Mouse (Mus musculus) intestine, embryonic 14.5 days (tissue): ENCODE data around the gene Agpat3. TPM values are rescaled to one million over a fixed set of nuclear protein-coding genes. Genes with fewer than 3 reads are reported as not detected.
A peak's percentile ranks its signal among the peaks of the same experiment; 100 is the strongest.

Experiments used
- ATAC-seq: fragments of 200-750 bp; cut with Nextera tagmentation; replicated peaks from 2 replicates; pipeline ENCODE4 v1.8.0; 2017; ENCODE audit warnings: low read depth, moderate number of reproducible peaks, moderate TSS enrichment, moderate library complexity; ENCODE audit not compliant: low FRiP score, low TSS enrichment
- DNase-seq: peaks from one replicate; pipeline ENCODE4 v3.0.0-alpha.2; 2018; ENCODE audit warnings: low spot score
- H3K27ac ChIP-seq: fragments of 300-500 bp; sonication (generic); 2 replicates; pipeline ENCODE4 v1.5.1; 2014; ENCODE audit warnings: low read depth, mild to moderate bottlenecking, control low read depth
- H3K27me3 ChIP-seq: fragments of 300-500 bp; sonication (generic); replicated peaks from 2 replicates; pipeline ENCODE4 v1.6.1; 2014; ENCODE audit warnings: low read length, control low read depth; ENCODE audit not compliant: control insufficient read depth, insufficient read depth
- H3K36me3 ChIP-seq: fragments of 300-500 bp; sonication (generic); 2 replicates; pipeline ENCODE4 v1.6.1; 2014; ENCODE audit warnings: low read length, control low read depth; ENCODE audit not compliant: control insufficient read depth, insufficient read depth
- H3K4me1 ChIP-seq: fragments of 300-500 bp; sonication (generic); replicated peaks from 2 replicates; pipeline ENCODE4 v1.6.1; 2014; ENCODE audit warnings: low read length, control low read depth, mixed read lengths; ENCODE audit not compliant: control insufficient read depth, insufficient read depth
- H3K4me2 ChIP-seq: fragments of 300-500 bp; sonication (generic); 2 replicates; pipeline ENCODE4 v1.6.1; 2014; ENCODE audit warnings: low read length
- H3K4me3 ChIP-seq: fragments of 300-500 bp; sonication (generic); 2 replicates; pipeline ENCODE4 v1.5.1; 2014; ENCODE audit warnings: low read depth, low read length, control low read depth, mixed read lengths
- H3K9ac ChIP-seq: fragments of 300-500 bp; sonication (generic); 2 replicates; pipeline ENCODE4 v1.6.1; 2014; ENCODE audit warnings: mild to moderate bottlenecking, low read length
- H3K9me3 ChIP-seq: fragments of 300-500 bp; sonication (generic); 2 replicates; pipeline ENCODE4 v1.6.1; 2016; ENCODE audit warnings: low read length, control low read depth; ENCODE audit not compliant: control insufficient read depth
- WGBS: fragments of 180-500 bp; shearing (Covaris S2); extraction: QIAGEN DNeasy Blood & Tissue Kit; methylation state at CpG from one replicate; pipeline ENCODE4 v1.1.7; 2014; 5-methylcytosine and 5-hydroxymethylcytosine counted together
- polyA plus RNA-seq: library from polyadenylated mRNA; unstranded; fragments of >200 nt; fragmentation: Nextera tagmentation; extraction: Ambion mirVana; gene quantifications from 2 replicates; pipeline ENCODE4 v1.2.1, GENCODE M21; 2014

The Agpat3 gene
- polyA plus RNA-seq, 1 experiment from 2014 or later: 59.2 TPM

DNA sequence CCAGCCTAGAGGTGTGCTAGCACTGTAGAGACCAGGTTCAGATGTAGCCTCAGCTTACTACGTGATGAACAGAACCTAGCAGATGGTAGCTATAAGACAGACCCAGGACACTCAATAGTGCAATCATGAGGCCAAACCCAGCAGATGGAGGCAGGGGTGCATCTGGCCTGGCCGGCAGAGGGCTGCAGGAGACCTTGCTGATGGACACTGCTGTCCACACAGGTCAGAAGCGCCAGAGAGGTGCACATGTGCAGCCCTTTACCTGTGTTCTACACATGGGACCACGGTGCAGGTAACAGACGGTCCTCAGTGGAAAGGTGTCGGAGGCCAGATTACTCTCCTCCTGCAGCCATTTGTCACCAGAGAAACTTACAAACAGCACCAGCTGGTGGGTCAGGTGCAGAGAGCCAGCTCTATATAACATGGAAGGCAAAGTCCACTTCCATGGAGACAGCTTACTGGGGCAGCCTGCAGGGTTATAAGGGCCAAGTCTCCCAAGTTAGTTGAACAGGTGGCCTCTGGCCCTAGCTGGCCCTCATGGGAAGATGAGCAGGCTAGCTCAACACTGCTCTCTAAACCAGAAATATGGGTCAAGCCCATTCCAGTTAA is 27.6 kb downstream of the Agpat3 start:
- 88% methylated on average over 6 of the region's 6 CpGs for WGBS
- Histone ChIP-seq H3K4me1 (0 out of 2 replicates have a peak, but pooled peaks cover 2% of the 10 kb centered on the region), H3K9ac (no peak overlapping the region), H3K36me3 (peaks cover 21% of the 10 kb centered on the region), H3K27me3 (no peaks in the 10 kb centered on the region), H3K27ac (no peak overlapping the region), H3K4me3 (no peak overlapping the region), H3K4me2 (no peak overlapping the region), H3K9me3 (no peaks in the 10 kb centered on the region)
- ATAC-seq (no peak), DNase-seq (no peak)

DNA sequence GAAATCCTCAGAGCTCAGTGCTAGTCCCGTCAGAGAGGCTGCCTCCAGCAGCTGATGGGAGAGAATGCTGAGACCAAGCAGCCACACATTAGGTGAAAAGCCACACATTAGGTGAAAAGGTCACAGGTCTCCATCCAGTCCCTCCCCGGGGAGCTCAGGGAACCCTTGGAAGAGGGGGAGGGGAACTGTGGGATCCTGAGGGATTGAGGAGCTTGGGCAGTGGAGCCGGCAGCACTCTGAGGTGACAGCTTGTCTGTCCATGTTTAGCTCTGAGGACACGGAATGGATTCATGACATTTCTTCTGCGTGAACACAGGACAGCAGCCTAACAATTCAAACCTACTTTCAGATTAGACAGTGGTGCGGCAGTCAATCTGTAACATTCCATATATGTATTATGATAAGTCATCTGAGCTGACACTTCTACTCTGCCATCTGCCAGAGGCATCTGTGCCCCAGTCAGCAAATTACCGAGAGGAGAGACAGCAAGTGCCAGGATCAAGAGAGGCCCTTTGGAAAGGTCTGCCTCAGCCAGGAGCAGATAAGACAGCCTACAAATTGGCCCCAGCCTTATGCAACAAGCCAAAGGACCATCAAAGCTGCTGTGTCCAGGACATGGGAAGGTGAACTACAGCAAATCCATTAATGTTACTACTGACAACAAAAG is 28.9 kb downstream of the Agpat3 start:
- Histone ChIP-seq H3K4me2 (no peak overlapping the region), H3K27ac (no peak overlapping the region), H3K4me1 (0 out of 2 replicates have a peak, but pooled peaks cover 2% of the 10 kb centered on the region), H3K4me3 (no peak overlapping the region), H3K27me3 (no peaks in the 10 kb centered on the region), H3K36me3 (peaks cover 21% of the 10 kb centered on the region), H3K9ac (no peak overlapping the region), H3K9me3 (no peaks in the 10 kb centered on the region)
- DNase-seq: no peak
- no peak for ATAC-seq
- WGBS: 52% methylated on average over 7 of the region's 7 CpGs

DNA sequence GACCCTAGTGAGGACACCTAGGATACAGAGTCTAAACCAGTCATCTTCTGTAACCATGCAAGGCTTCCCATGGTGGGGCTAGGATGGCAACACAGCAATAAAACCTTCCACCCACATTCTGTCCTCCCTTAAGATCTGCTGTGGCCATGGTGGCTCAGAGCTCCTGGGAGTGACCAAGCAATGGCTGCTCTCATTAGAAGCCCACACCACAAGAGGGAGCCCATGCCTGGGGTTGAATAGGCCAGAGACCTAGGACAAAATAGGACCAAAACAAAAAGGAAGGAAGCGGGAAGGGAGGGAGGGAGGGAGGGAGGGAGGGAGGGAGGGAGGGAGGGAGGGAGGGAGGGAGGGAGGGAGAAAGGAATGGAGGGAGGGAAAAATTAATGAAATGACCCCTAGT is 29.5 kb downstream of the Agpat3 start:
- Histone ChIP-seq H3K9me3 (no peaks in the 10 kb centered on the region), H3K4me1 (0 out of 2 replicates have a peak, but pooled peaks cover 2% of the 10 kb centered on the region), H3K4me3 (no peak overlapping the region), H3K4me2 (no peak overlapping the region), H3K27ac (no peak overlapping the region), H3K9ac (no peak overlapping the region), H3K27me3 (no peaks in the 10 kb centered on the region), H3K36me3 (peaks cover 15% of the 10 kb centered on the region)
- DNase-seq (no peak), ATAC-seq (no peak)
- no CpG with 5 or more reads among the region's 1 CpGs for WGBS

DNA sequence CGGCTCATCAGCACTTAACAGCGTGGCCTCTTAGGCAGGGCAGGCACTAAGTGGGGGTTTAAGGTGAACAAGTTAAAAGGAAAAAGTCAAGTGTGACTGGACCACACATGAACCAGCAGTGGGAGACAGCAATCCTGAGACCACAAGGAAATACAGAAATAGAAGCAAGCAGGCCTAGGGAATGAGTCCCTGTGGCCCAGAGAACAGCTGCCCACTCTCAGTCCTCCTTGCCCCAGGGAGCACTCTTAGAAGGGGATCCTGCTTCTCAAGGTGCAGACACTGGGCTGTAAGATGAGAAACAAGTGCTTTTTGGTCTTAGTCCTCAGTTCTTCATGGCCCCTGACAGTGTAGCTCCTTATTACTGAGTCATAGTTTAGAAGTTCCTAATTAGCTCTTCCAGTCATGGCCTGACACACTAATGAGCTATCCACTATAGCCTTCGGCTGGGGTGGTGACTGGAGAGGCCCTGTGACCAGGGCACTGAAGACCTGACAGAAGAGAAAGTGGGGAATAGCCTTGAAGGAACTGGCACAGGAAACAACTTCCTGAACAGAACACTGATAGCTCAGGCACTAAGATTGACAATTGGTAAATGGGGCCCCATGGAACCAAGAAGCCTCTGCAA is 31.0 kb downstream of the Agpat3 start:
- Histone ChIP-seq H3K4me1 (0 out of 2 replicates have a peak, but pooled peaks cover 2% of the 10 kb centered on the region), H3K4me2 (no peak overlapping the region), H3K36me3 (peaks cover 12% of the 10 kb centered on the region; the same call in 1 of the 2 replicates), H3K9ac (no peak overlapping the region), H3K9me3 (no peaks in the 10 kb centered on the region), H3K27me3 (no peaks in the 10 kb centered on the region), H3K27ac (no peak overlapping the region), H3K4me3 (no peak overlapping the region)
- ATAC-seq: no peak
- WGBS: 83% methylated on average over 3 of the region's 3 CpGs
- DNase-seq: no peak

DNA sequence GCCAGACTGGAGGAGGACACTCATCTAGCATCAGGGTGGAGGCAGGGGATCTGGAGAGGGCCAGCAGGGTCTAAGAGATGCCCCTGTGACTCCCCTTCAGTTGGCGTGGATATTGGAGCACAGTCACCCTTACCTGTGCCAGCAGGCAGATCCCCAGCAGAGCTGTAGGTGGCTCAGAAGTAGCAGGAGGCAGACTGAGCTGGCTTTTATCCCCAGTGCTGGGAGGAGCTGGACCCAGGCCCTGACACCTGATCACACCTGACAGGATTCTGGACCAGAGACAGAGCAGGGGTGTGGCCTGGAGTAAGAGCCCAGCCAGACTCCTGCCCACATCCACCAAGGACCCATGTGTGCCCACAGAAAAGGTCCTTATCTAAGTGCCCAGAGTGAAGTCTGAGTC is 31.8 kb downstream of the Agpat3 start:
- Histone ChIP-seq H3K4me1 (0 out of 2 replicates have a peak, but pooled peaks cover 2% of the 10 kb centered on the region), H3K9me3 (no peaks in the 10 kb centered on the region), H3K36me3 (peaks cover 11% of the 10 kb centered on the region; the same call in 1 of the 2 replicates), H3K4me3 (no peak overlapping the region), H3K9ac (no peak overlapping the region), H3K4me2 (no peak overlapping the region), H3K27me3 (no peaks in the 10 kb centered on the region), H3K27ac (no peak overlapping the region)
- no peak for DNase-seq
- WGBS: 92% methylated on average over 1 of the region's 1 CpGs
- ATAC-seq: no peak

DNA sequence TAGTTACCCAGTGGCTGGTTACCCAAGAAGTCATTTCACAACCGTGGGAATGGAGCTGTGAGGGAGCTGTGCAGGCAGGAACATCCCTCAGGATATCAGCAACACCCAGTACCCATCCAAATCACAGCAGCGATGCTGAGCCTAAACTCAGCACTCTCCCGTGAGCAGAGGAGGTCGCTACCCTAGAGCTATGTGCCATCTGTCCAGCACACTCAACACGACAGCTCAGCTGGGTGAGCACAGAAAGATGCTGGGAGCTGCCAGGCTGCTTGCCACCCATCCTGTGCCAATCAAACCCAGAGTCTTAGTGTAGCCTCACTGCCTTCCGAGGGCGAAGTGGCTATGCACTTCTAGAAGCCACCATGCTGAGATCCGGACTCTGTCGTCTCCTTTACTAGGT is 32.3 kb downstream of the Agpat3 start:
- Histone ChIP-seq H3K27ac (no peak overlapping the region), H3K9ac (no peak overlapping the region), H3K36me3 (0 out of 2 replicates have a peak, but pooled peaks cover 8% of the 10 kb centered on the region), H3K4me1 (0 out of 2 replicates have a peak, but pooled peaks cover 2% of the 10 kb centered on the region), H3K4me2 (no peak overlapping the region), H3K9me3 (no peaks in the 10 kb centered on the region), H3K4me3 (no peak overlapping the region), H3K27me3 (no peaks in the 10 kb centered on the region)
- no peak for DNase-seq
- WGBS: 89% methylated on average over 9 of the region's 9 CpGs
- ATAC-seq: no peak

DNA sequence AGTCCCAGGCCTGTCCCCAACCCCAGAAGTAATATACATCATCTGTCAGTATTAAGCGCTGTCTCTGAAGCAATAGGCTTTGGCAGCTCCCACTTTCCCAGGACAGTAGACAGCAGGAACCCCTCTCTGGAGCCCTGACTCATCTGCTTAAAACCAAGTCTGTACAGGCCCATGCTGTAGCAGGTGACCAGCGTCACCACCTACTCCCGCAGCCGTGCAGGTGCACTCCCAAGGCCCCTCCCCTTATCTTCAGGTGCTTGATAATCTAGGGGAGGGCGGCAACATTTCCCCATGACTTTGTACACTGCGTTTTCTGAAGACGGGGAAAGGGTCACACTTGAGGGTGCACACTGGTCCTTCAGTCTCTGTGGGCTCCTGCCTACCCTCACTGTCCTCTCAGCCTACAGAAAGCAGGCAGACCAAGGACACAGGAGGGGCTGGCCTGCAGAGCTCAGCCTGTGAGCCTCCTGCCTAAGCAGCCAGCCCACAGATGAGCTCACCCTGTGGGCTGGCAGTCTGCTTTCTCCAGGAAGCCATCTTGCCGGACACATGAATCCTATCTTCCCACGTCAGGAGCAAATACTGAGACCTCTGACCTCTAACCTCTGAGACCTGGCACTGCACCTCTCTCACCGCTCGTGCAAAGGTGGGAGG is 34.9 kb downstream of the Agpat3 start:
- no peaks in the 10 kb centered on the region for H3K4me1 ChIP-seq
- no peaks in the 10 kb centered on the region for H3K9me3 ChIP-seq
- H3K27ac ChIP-seq: no peak overlapping the region
- peaks cover 13% of the 10 kb centered on the region; the same call in 1 of the 2 replicates for H3K36me3 ChIP-seq
- ATAC-seq: peak; percentile 72
- 62% methylated on average over 11 of the region's 11 CpGs for WGBS
- no peak overlapping the region for H3K9ac ChIP-seq
- DNase-seq: no peak
- H3K4me3 ChIP-seq: no peak overlapping the region
- no peaks in the 10 kb centered on the region for H3K27me3 ChIP-seq
- H3K4me2 ChIP-seq: no peak overlapping the region

DNA sequence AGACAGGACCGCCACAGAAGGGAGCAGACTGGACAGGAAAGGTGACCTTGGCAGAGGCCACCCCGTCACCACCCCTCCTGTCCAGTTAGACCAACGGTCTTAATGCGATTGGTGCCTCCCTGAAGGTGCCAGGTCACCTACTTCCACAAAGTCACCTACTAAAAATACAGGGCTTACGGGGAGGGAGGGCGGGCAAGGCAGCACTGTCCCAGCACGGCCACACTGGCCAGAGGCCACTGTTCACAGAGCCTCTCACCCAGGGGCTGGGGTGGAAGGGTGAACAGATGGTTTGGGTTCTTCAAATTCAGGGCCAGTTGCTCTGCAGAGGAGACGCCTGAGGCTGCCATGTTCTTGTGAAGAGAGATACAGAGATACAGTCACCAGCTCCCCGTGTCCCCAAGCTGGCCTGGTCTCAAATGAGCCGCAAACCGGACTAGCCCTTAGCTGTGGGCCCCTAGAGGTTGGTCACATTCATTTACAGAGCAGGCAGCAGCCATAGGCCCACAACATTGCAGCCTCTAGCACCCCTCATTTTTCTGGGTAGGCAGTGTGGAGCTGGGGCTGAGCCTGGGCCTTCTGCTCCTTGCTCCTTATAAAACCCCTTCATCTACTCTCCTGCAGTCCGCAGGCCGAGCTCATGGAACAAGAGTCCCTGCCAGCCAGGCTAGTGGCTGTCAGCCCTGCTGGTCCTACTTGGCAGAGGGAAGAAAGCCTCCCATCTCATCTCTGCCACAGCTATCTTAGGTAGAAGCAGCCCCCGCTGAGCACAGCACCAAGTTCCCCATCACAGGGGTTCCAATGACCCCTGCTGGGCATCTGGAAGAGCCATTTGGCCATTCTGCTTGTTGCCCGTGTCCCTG is 35.8 kb downstream of the Agpat3 start:
- no peak overlapping the region for H3K9ac ChIP-seq
- no peaks in the 10 kb centered on the region for H3K27me3 ChIP-seq
- H3K27ac ChIP-seq: no peak overlapping the region
- WGBS: 84% methylated on average over 15 of the region's 15 CpGs
- H3K9me3 ChIP-seq: no peaks in the 10 kb centered on the region
- ATAC-seq (no peak), DNase-seq (no peak)
- no peaks in the 10 kb centered on the region for H3K4me1 ChIP-seq
- H3K4me2 ChIP-seq: no peak overlapping the region
- no peak overlapping the region for H3K4me3 ChIP-seq
- peaks cover 13% of the 10 kb centered on the region; the same call in 1 of the 2 replicates for H3K36me3 ChIP-seq
